Mouse (Mus musculus): ENCODE measurements around the gene Pomgnt1. TPM values are rescaled to one million over a fixed set of nuclear protein-coding genes. Genes with fewer than 3 reads are reported as not detected.

Pomgnt1 gene
- polyA plus RNA-seq, 1 experiment from 2014 or later: 56.9 TPM

Other genes with a start within 250 kb of the Pomgnt1 start
- gene Kncn, start 239.4 kb upstream of the Pomgnt1 start, polyA plus RNA-seq (2015; fragmentation: Nextera tagmentation; extraction: Ambion mirVana): 0.24 TPM in 1 of 2 replicates, not detected in the other
- gene 6430628N08Rik, start 233.2 kb upstream of the Pomgnt1 start, polyA plus RNA-seq (2015; fragmentation: Nextera tagmentation; extraction: Ambion mirVana): 0.12 and 0.32 TPM in 2 replicates
- gene Dmbx1, start 183.9 kb upstream of the Pomgnt1 start, polyA plus RNA-seq (2015; fragmentation: Nextera tagmentation; extraction: Ambion mirVana): 10.9 and 11.7 TPM in 2 replicates
- gene Faah, start 105.9 kb upstream of the Pomgnt1 start, polyA plus RNA-seq (2015; fragmentation: Nextera tagmentation; extraction: Ambion mirVana): 9.5 and 11.3 TPM in 2 replicates
- 17.5 and 17.9 TPM in 2 replicates for gene Nsun4, start 70.0 kb upstream of the Pomgnt1 start, polyA plus RNA-seq (2015; fragmentation: Nextera tagmentation; extraction: Ambion mirVana)
- 434 and 439 TPM in 2 replicates for gene Uqcrh, start 48.8 kb upstream of the Pomgnt1 start, polyA plus RNA-seq (2015; fragmentation: Nextera tagmentation; extraction: Ambion mirVana)
- gene Lrrc41, start 48.6 kb upstream of the Pomgnt1 start, polyA plus RNA-seq (2015; fragmentation: Nextera tagmentation; extraction: Ambion mirVana): 62.1 and 67.1 TPM in 2 replicates
- gene Rad54l, start 150 bp upstream of the Pomgnt1 start, polyA plus RNA-seq (2015; fragmentation: Nextera tagmentation; extraction: Ambion mirVana): 18.8 and 19.4 TPM in 2 replicates
- gene Lurap1, start 27.5 kb downstream of the Pomgnt1 start, polyA plus RNA-seq (2015; fragmentation: Nextera tagmentation; extraction: Ambion mirVana): 1.5 and 2.2 TPM in 2 replicates
- 0.11 TPM in 1 of 2 replicates, not detected in the other for gene Tspan1, start 43.8 kb downstream of the Pomgnt1 start, polyA plus RNA-seq (2015; fragmentation: Nextera tagmentation; extraction: Ambion mirVana)
- gene 1700042G07Rik, start 49.5 kb downstream of the Pomgnt1 start, polyA plus RNA-seq (2015; fragmentation: Nextera tagmentation; extraction: Ambion mirVana): not detected in 2 replicates
- gene Gm49337, start 49.5 kb downstream of the Pomgnt1 start, polyA plus RNA-seq (2015; fragmentation: Nextera tagmentation; extraction: Ambion mirVana): not detected in 2 replicates
- 111 TPM in 2 replicates for gene Pik3r3, start 97.8 kb downstream of the Pomgnt1 start, polyA plus RNA-seq (2015; fragmentation: Nextera tagmentation; extraction: Ambion mirVana)